ENCODE assay signal across 9 mouse cellular contexts in the genomic region with DNA sequence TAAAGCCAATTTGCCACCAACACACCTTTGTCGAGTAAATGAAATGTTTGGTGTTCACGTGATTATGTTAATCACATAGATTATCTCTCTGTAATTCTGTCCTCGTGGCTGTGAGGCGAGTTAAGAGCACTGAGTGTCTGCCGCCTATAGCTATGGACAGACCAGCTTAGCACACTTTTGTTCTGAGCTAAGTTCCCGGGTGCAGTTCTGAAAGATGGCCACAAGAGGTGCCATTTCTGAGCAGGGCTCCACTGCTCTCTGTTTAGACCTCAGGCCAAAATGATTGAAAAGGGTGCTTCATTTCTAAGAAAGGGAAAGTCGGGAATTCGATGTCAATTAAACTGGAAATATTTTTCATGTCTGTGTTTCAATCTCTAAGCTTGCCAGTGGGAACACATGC.
A peak's percentile ranks its signal among the peaks of the same experiment; 100 is the strongest.
DNase-seq lines count a peak whose midpoint lies in the region; ATAC-seq and TF ChIP-seq lines count a peak whose summit lies in the region.
"Had no signal": no experiment of that assay in that cellular context is flagged by ENCODE, and none has a peak within 500 bp of the region (broad histone marks: within the 10 kb centered on the region; RNA-seq: fewer than 3 reads in every experiment).

No protein-coding gene starts in this region.

- H3K4me2 ChIP-seq in lung, embryonic 14.5 days, result no peak overlapping the region
- H3K4me2 ChIP-seq in kidney, postnatal 0 days (ENCODE audit: low read length), result no peak overlapping the region
- H3K4me2 ChIP-seq: liver, embryonic 15.5 days had no signal

- no peaks in the 10 kb centered on the region for H3K9me3 ChIP-seq in lung, embryonic 14.5 days (ENCODE audit: low read depth, low read length)
- H3K9me3 ChIP-seq in kidney, postnatal 0 days (replicated peaks; ENCODE audit: low read length), result no peaks in the 10 kb centered on the region
- H3K9me3 ChIP-seq: liver, embryonic 15.5 days had no signal

- no peak overlapping the region for H3K9ac ChIP-seq in lung, embryonic 14.5 days
- H3K9ac ChIP-seq in kidney, postnatal 0 days (ENCODE audit: low read depth, low read length), result no peak overlapping the region
- H3K9ac ChIP-seq: liver, embryonic 15.5 days had no signal

- WGBS in lung, embryonic 14.5 days, result 17% methylated on average over 8 of the region's 8 CpGs
- 30% methylated on average over 8 of the region's 8 CpGs for WGBS in kidney, postnatal 0 days

- ATAC-seq in lung, embryonic 14.5 days (ENCODE audit: insufficient read depth), result no peak; the same call in 1 of the 2 replicates
- no peak for ATAC-seq in kidney, postnatal 0 days (replicated peaks; ENCODE audit: low FRiP score, low read depth)
- ATAC-seq in erythroblast, adult 5-6 weeks (replicated peaks; ENCODE audit: low FRiP score, poor library complexity, severe bottlenecking), result no peak
- no peak for ATAC-seq in activated CD4-positive, CD25-positive, alpha-beta regulatory T cell, adult 4 months

- no peaks in the 10 kb centered on the region for H3K36me3 ChIP-seq in lung, embryonic 14.5 days (ENCODE audit: insufficient read depth)
- H3K36me3 ChIP-seq in kidney, postnatal 0 days (ENCODE audit: insufficient read depth, low read length), result no peaks in the 10 kb centered on the region
- H3K36me3 ChIP-seq: liver, embryonic 15.5 days had no signal

- H3K27ac ChIP-seq in gastrocnemius, adult 2 months, result no peak overlapping the region
- no peak overlapping the region for H3K27ac ChIP-seq in lung, embryonic 14.5 days (ENCODE audit: low read depth)
- no peak overlapping the region for H3K27ac ChIP-seq in kidney, postnatal 0 days
- H3K27ac ChIP-seq: liver, embryonic 15.5 days had no signal

- TF ChIP-seq CTCF in gastrocnemius, adult 2 months (IDR thresholded peaks at IDR 0.05), result peak; percentile 61
- peak; percentile 71 for TF ChIP-seq CTCF in lung, embryonic 14.5 days (IDR thresholded peaks at IDR 0.05; ENCODE audit: low read depth)
- peak; percentile 71 for TF ChIP-seq CTCF in kidney, postnatal 0 days (IDR thresholded peaks at IDR 0.05; ENCODE audit: low read depth)

- DNase-seq in gastrocnemius, adult 2 months, result no peak
- no peak for DNase-seq in gastrocnemius, adult 18-20 months (ENCODE audit: low spot score)
- DNase-seq in lung, embryonic 14.5 days, result peak; percentile 65
- DNase-seq in lung, postnatal 4 days, result no peak
- peak; percentile 50 for DNase-seq in cerebellum, adult 9-10 months
- DNase-seq in kidney, postnatal 0 days (ENCODE audit: low spot score), result peak; percentile 27

- intact Hi-C loops in gastrocnemius, adult 2 months (cut with DNase I), result no loop called here

- no peak overlapping the region for H3K4me3 ChIP-seq in gastrocnemius, adult 2 months
- H3K4me3 ChIP-seq in lung, embryonic 14.5 days (ENCODE audit: low read depth, low read length), result no peak overlapping the region
- H3K4me3 ChIP-seq in kidney, postnatal 0 days (replicated peaks; ENCODE audit: low read depth, low read length), result no peak overlapping the region
- H3K4me3 ChIP-seq: liver, embryonic 15.5 days had no signal

- no peaks in the 10 kb centered on the region for H3K4me1 ChIP-seq in lung, embryonic 14.5 days (ENCODE audit: insufficient read depth)
- no peaks in the 10 kb centered on the region for H3K4me1 ChIP-seq in kidney, postnatal 0 days (replicated peaks; ENCODE audit: insufficient read depth, low read length)
- H3K4me1 ChIP-seq: liver, embryonic 15.5 days had no signal

- H3K27me3 ChIP-seq in lung, embryonic 14.5 days (ENCODE audit: insufficient read depth, low read length), result no peaks in the 10 kb centered on the region
- H3K27me3 ChIP-seq in kidney, postnatal 0 days (ENCODE audit: insufficient read depth, low read length), result no peaks in the 10 kb centered on the region
- H3K27me3 ChIP-seq: liver, embryonic 15.5 days had no signal

Comparison
In these comparisons a context has a peak if more than half of its experiments do, and no peak if none do; other contexts are left out.
1. DNase-seq: peak in lung, embryonic 14.5 days (single experiment), cerebellum, adult 9-10 months (single experiment) and kidney, postnatal 0 days (single experiment); none in gastrocnemius, adult 2 months (single experiment), gastrocnemius, adult 18-20 months (single experiment) and lung, postnatal 4 days (0 of 2).
2. Peak in every context shown above with its lines, with median percentiles within 50 percentile points of each other: CTCF ChIP-seq.